Mouse (Mus musculus) heart, postnatal 0 days (tissue): Measurements from ENCODE around the gene Cdc42.

ENCODE experiments used
- CTCF ChIP-seq: IDR thresholded peaks from 2 replicates; pipeline ENCODE4 v1.5.1; 2016; ENCODE audit warnings: antibody characterized with exemption, control low read depth, low read depth
- EP300 ChIP-seq: IDR thresholded peaks from 2 replicates; pipeline ENCODE4 v1.6.1; 2016; ENCODE audit warnings: antibody characterized with exemption, low read depth

GRCm38 (mm10) chr4:137405571-137405970 is 48.1 kb upstream of the Cdc42 start:
- TF ChIP-seq CTCF (no peak), EP300 (no peak)
